Mouse (Mus musculus) E14TG2a.4 (cell line): ENCODE measurements around the gene Dchs1.

Experiments
- CTCF ChIP-seq: conservative IDR thresholded peaks from 2 replicates; pipeline ENCODE4 v1.5.1; 2014; ENCODE audit warnings: low read length
- NANOG ChIP-seq: IDR thresholded peaks from 2 replicates; pipeline ENCODE4 v1.6.1; 2014; ENCODE audit warnings: borderline replicate concordance, low read length, mixed read lengths

- TF ChIP-seq CTCF (peak; percentile 71), NANOG (no peak)
Measured at GRCm38 (mm10) chr7:105810877-105811489, 23.5 kb upstream of the Dchs1 start, which contains the start of gene Mrpl17.
